Mouse (Mus musculus): ENCODE results near the gene Car4. TPM values are rescaled to one million over a fixed set of nuclear protein-coding genes. Genes with fewer than 3 reads are reported as not detected.

Gene Car4
- 2.9 TPM for polyA plus RNA-seq (2014; fragmentation: Illumina TruSeq; extraction: RNeasy Lipid Tissue Mini Kit (QIAGEN cat#74804); ENCODE audit: low read depth, low replicate concordance)

GRCm38 (mm10) chr11:84957591-84958270 is at the start of gene Car4:
TSS of gene Car4 (plus strand) at chr11:84957786.

DNA sequence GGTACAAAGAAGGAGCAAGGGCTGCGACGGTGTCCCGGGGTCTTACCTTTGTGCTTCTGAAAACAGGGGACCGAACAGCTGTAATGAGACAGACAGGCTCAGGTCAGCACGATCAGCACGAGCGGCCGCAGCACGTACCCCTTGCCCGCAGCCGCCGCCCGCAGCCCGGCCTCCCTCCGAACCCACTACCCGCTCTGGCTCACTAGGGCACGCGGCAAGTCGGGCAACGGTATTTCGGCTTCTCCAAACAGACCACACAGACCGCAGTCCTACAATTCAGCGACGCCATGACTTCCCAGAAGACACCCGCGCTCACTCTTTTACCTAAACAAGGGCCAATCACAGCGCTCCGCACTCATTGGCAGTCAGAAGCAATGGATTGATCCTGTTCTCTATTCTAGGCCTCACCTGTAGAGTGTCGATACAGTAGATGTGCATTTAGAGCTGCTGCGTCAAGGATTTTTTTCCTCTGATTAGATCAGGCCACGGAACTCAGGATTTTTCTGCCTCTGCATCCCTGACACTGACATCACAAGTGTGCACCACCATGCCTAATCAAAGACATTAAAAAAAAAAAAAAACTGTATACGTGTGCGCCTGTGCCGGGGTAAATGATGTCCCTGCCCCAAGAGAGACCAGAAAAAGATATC is 41.4 kb upstream of the Car4 start, which contains the start of gene Znhit3:
Gene Znhit3, minus strand, starts transcription at position 314 of the 650 bp plus-strand sequence.

Other genes starting within 250 kb of the Car4 start
- gene Mrm1, start 138.3 kb upstream of the Car4 start, polyA plus RNA-seq (2014; fragmentation: Illumina TruSeq; extraction: RNeasy Lipid Tissue Mini Kit (QIAGEN cat#74804); ENCODE audit: low read depth, low replicate concordance), result 4.3 TPM
- 10.0 TPM for gene Dhrs11, start 128.8 kb upstream of the Car4 start, polyA plus RNA-seq (2014; fragmentation: Illumina TruSeq; extraction: RNeasy Lipid Tissue Mini Kit (QIAGEN cat#74804); ENCODE audit: low read depth, low replicate concordance)
- gene Ggnbp2, start 87.0 kb upstream of the Car4 start, polyA plus RNA-seq (2014; fragmentation: Illumina TruSeq; extraction: RNeasy Lipid Tissue Mini Kit (QIAGEN cat#74804); ENCODE audit: low read depth, low replicate concordance), result 312 TPM
- gene Myo19, start 77.6 kb upstream of the Car4 start, polyA plus RNA-seq (2014; fragmentation: Illumina TruSeq; extraction: RNeasy Lipid Tissue Mini Kit (QIAGEN cat#74804); ENCODE audit: low read depth, low replicate concordance), result 2.3 TPM
- gene Pigw, start 77.5 kb upstream of the Car4 start, polyA plus RNA-seq (2014; fragmentation: Illumina TruSeq; extraction: RNeasy Lipid Tissue Mini Kit (QIAGEN cat#74804); ENCODE audit: low read depth, low replicate concordance), result 18.7 TPM
- 6.3 TPM for gene Znhit3, start 41.4 kb upstream of the Car4 start, polyA plus RNA-seq (2014; fragmentation: Illumina TruSeq; extraction: RNeasy Lipid Tissue Mini Kit (QIAGEN cat#74804); ENCODE audit: low read depth, low replicate concordance)
- 117 TPM for gene Usp32, start 182.4 kb downstream of the Car4 start, polyA plus RNA-seq (2014; fragmentation: Illumina TruSeq; extraction: RNeasy Lipid Tissue Mini Kit (QIAGEN cat#74804); ENCODE audit: low read depth, low replicate concordance)
- 1.0 TPM for gene 1700125H20Rik, start 212.6 kb downstream of the Car4 start, polyA plus RNA-seq (2014; fragmentation: Illumina TruSeq; extraction: RNeasy Lipid Tissue Mini Kit (QIAGEN cat#74804); ENCODE audit: low read depth, low replicate concordance)